Mouse (Mus musculus): ENCODE data around the gene Ubxn11.
A peak's percentile ranks its signal among the peaks of the same experiment; 100 is the strongest.

Gene Ubxn11

GRCm38 (mm10) chr4:134101979-134102741, at the start of gene Ubxn11:
Ubxn11 (plus strand) TSS chr4:134102570.
- peak; percentile 85 for DNase-seq

- DNase-seq = no peak
Measured at GRCm38 (mm10) chr4:134053538-134053937, 48.8 kb upstream of the Ubxn11 start, which contains the start of gene Zfp683. Zfp683 (plus strand) TSS chr4:134053838.

GRCm38 (mm10) chr4:134058166-134058715, 44.1 kb upstream of the Ubxn11 start:
- no peak for DNase-seq

GRCm38 (mm10) chr4:134058908-134059307, 43.5 kb upstream of the Ubxn11 start:
- DNase-seq = no peak

- DNase-seq = no peak
Measured at GRCm38 (mm10) chr4:134060135-134060865, 42.1 kb upstream of the Ubxn11 start, which contains the start of gene Crybg2. Crybg2 (plus strand) TSS chr4:134060815.

GRCm38 (mm10) chr4:134061166-134061830, 41.1 kb upstream of the Ubxn11 start:
- no peak for DNase-seq

- DNase-seq = no peak
Measured at GRCm38 (mm10) chr4:134061944-134062446, 40.4 kb upstream of the Ubxn11 start.

GRCm38 (mm10) chr4:134062561-134062960, 39.8 kb upstream of the Ubxn11 start:
- DNase-seq = no peak

GRCm38 (mm10) chr4:134065431-134066004, 36.9 kb upstream of the Ubxn11 start:
- DNase-seq = no peak

- DNase-seq = no peak
Measured at GRCm38 (mm10) chr4:134067383-134067782, 35.0 kb upstream of the Ubxn11 start.

- no peak for DNase-seq
Measured at GRCm38 (mm10) chr4:134067833-134068544, 34.4 kb upstream of the Ubxn11 start.

- DNase-seq = no peak
Measured at GRCm38 (mm10) chr4:134068793-134069580, 33.4 kb upstream of the Ubxn11 start.

- DNase-seq = peak; percentile 36
Measured at GRCm38 (mm10) chr4:134078694-134079093, 23.7 kb upstream of the Ubxn11 start.

- DNase-seq = no peak
Measured at GRCm38 (mm10) chr4:134080674-134081073, 21.7 kb upstream of the Ubxn11 start.

GRCm38 (mm10) chr4:134081730-134082386, 20.5 kb upstream of the Ubxn11 start:
- DNase-seq = peak; percentile 41

GRCm38 (mm10) chr4:134082460-134082859, 19.9 kb upstream of the Ubxn11 start:
- DNase-seq = no peak

- DNase-seq = no peak
Measured at GRCm38 (mm10) chr4:134084999-134085398, 17.4 kb upstream of the Ubxn11 start.

GRCm38 (mm10) chr4:134087412-134087811, 15.0 kb upstream of the Ubxn11 start:
- no peak for DNase-seq

- no peak for DNase-seq
Measured at GRCm38 (mm10) chr4:134089029-134089428, 13.3 kb upstream of the Ubxn11 start.

GRCm38 (mm10) chr4:134090521-134091224, 11.7 kb upstream of the Ubxn11 start:
- no peak for DNase-seq

Data from right cerebral cortex, postnatal 4 days (tissue).